Mouse (Mus musculus): ENCODE results near the gene Fbxo28.

- TF ChIP-seq CTCF (IDR thresholded peaks at IDR 0.05; ENCODE audit: low read depth) (no peak), EP300 (IDR thresholded peaks at IDR 0.05; ENCODE audit: low read depth) (no peak)
Measured at GRCm38 (mm10) chr1:182288601-182289000, 52.8 kb downstream of the Fbxo28 start.
